Mouse (Mus musculus) limb, embryonic 14.5 days (tissue): ENCODE measurements at regions not wholly inside any gene's neighbourhood (a gene's known extent, or its start where the extent isn't known, plus 50 kb on each side); places are given as distances from the start of the nearest gene placed in this dataset.

Source experiments
- ATAC-seq: fragments of 200-750 bp; cut with Nextera tagmentation; 2 replicates; pipeline ENCODE4 v1.8.0; 2017; ENCODE audit warnings: low read depth, moderate number of reproducible peaks, moderate TSS enrichment; ENCODE audit not compliant: low FRiP score
- DNase-seq: peaks from one replicate; pipeline ENCODE4 v3.0.0-alpha.2; 2015; ENCODE audit warnings: low spot score
- H3K27ac ChIP-seq: fragments of 300-500 bp; sonication (generic); replicated peaks from 2 replicates; pipeline ENCODE4 v1.5.1; 2014; ENCODE audit warnings: low read depth, mild to moderate bottlenecking, low read length, moderate library complexity, mixed read lengths
- H3K27me3 ChIP-seq: fragments of 300-500 bp; sonication (generic); 2 replicates; pipeline ENCODE4 v1.6.1; 2014; ENCODE audit warnings: low read length, mixed read lengths; ENCODE audit not compliant: control insufficient read depth, insufficient read depth
- H3K36me3 ChIP-seq: fragments of 300-500 bp; sonication (generic); 2 replicates; pipeline ENCODE4 v1.6.1; 2014; ENCODE audit warnings: mild to moderate bottlenecking, low read length, moderate library complexity, mixed read lengths; ENCODE audit not compliant: control insufficient read depth, insufficient read depth
- H3K4me1 ChIP-seq: fragments of 300-500 bp; sonication (generic); 2 replicates; pipeline ENCODE4 v1.6.1; 2014; ENCODE audit warnings: antibody characterized with exemption, low read length, mixed read lengths; ENCODE audit not compliant: control insufficient read depth, insufficient read depth
- H3K4me2 ChIP-seq: fragments of 300-500 bp; sonication (generic); replicated peaks from 2 replicates; pipeline ENCODE4 v1.6.1; 2014; ENCODE audit warnings: low read depth, mild to moderate bottlenecking, low read length, moderate library complexity; ENCODE audit not compliant: severe bottlenecking
- H3K4me3 ChIP-seq: fragments of 300-500 bp; sonication (generic); replicated peaks from 2 replicates; pipeline ENCODE4 v1.5.1; 2014; ENCODE audit warnings: low read length
- H3K9ac ChIP-seq: fragments of 300-500 bp; sonication (generic); 2 replicates; pipeline ENCODE4 v1.6.1; 2014; ENCODE audit warnings: mild to moderate bottlenecking, low read depth, low read length, moderate library complexity; ENCODE audit not compliant: severe bottlenecking
- H3K9me3 ChIP-seq: fragments of 300-500 bp; sonication (generic); 2 replicates; pipeline ENCODE4 v1.6.1; 2016; ENCODE audit warnings: low read length; ENCODE audit not compliant: control insufficient read depth
- POLR2A ChIP-seq: fragments of 200-500 bp; IDR thresholded peaks from 2 replicates; pipeline ENCODE4 v1.8.0; 2012; ENCODE audit warnings: inconsistent platforms, mild to moderate bottlenecking, moderate library complexity, borderline replicate concordance; ENCODE audit not compliant: insufficient read depth, insufficient read length; ENCODE audit errors: extremely low read depth
- WGBS: fragments of 180-500 bp; shearing (Covaris S2); extraction: QIAGEN DNeasy Blood & Tissue Kit; methylation state at CpG from one replicate; pipeline ENCODE4 v1.1.7; 2014; 5-methylcytosine and 5-hydroxymethylcytosine counted together

GRCm38 (mm10) chr9:17668260-17668659 lies 623.7 kb upstream of the Chordc1 start:
- Histone ChIP-seq H3K36me3 (no peaks in the 10 kb centered on the region), H3K4me2 (no peak overlapping the region), H3K9ac (no peak overlapping the region), H3K9me3 (no peaks in the 10 kb centered on the region), H3K4me1 (no peaks in the 10 kb centered on the region), H3K4me3 (no peak overlapping the region), H3K27ac (no peak overlapping the region), H3K27me3 (no peaks in the 10 kb centered on the region)
- TF ChIP-seq POLR2A, result no peak
- DNase-seq (no peak), ATAC-seq (no peak)
- WGBS, result 88% methylated on average over 1 of the region's 1 CpGs

- Histone ChIP-seq H3K4me2 (no peak overlapping the region), H3K9me3 (no peaks in the 10 kb centered on the region), H3K4me3 (no peak overlapping the region), H3K27ac (no peak overlapping the region), H3K27me3 (no peaks in the 10 kb centered on the region), H3K4me1 (no peaks in the 10 kb centered on the region), H3K36me3 (no peaks in the 10 kb centered on the region), H3K9ac (no peak overlapping the region)
- TF ChIP-seq POLR2A, result no peak
- ATAC-seq (no peak), DNase-seq (no peak)
- 71% methylated on average over 1 of the region's 1 CpGs for WGBS
Measured at GRCm38 (mm10) chr9:17675519-17675918, 616.4 kb upstream of the Chordc1 start.
